Mouse (Mus musculus): ENCODE results near the gene Slc29a2.

DNA sequence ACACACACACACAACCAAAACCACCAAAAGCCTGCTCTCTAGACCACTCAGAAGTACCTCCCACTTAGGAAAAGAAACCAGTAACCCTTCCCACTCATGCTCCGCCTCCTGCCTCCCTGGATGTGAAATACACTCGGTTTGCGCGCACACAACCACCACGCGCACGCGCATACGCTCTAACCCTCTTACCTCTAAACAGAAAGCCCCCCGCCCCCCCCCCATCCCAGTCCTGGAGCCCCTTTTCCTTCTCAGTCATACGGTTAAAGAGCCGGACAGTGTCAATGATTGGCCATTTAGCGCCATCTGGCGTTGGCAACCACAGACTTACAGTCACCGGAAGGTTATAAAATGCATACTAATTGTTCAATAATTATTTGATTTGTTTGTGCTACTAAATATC is 49.4 kb downstream of the Slc29a2 start:
- TF ChIP-seq CTCF (conservative IDR thresholded peaks at IDR 0.05; ENCODE audit: low read length) (peak; percentile 50), NANOG (IDR thresholded peaks at IDR 0.05; ENCODE audit: borderline replicate concordance, low read length) (no peak), POU5F1 (IDR thresholded peaks at IDR 0.05; ENCODE audit: borderline replicate concordance, low read length) (no peak)
